Mouse (Mus musculus) left cerebral cortex, adult 11 months (tissue): Measurements from ENCODE around the gene Rpl10a.
"Not testable (repeated sequence)": the region's sequence is repeated elsewhere in the genome, so short reads cannot be mapped to it uniquely, and the experiment has no call there.

Experiments
- DNase-seq: peaks from one replicate; pipeline ENCODE4 v3.0.0; 2022; ENCODE audit warnings: low spot score

Rpl10a gene

GRCm38 (mm10) chr17:28358576-28359261, 30.4 kb downstream of the Rpl10a start:
- not testable (repeated sequence) for DNase-seq

- no peak for DNase-seq
These were observed 32.4 kb downstream of the Rpl10a start for GRCm38 (mm10) chr17:28360531-28361277.

- DNase-seq, result no peak
These were observed 33.8 kb downstream of the Rpl10a start for GRCm38 (mm10) chr17:28361921-28362652.

- DNase-seq, result no peak
These were observed 34.5 kb downstream of the Rpl10a start for GRCm38 (mm10) chr17:28362653-28363292.

GRCm38 (mm10) chr17:28363507-28363906, 35.2 kb downstream of the Rpl10a start:
- DNase-seq, result no peak

GRCm38 (mm10) chr17:28365122-28365521, 36.9 kb downstream of the Rpl10a start, which contains the start of gene Tulp1:
Gene Tulp1 (minus strand): TSS chr17:28365222.
- no peak for DNase-seq

- peak; percentile 41 for DNase-seq
These were observed 40.2 kb downstream of the Rpl10a start for GRCm38 (mm10) chr17:28368449-28368848.

- no peak for DNase-seq
These were observed 40.8 kb downstream of the Rpl10a start for GRCm38 (mm10) chr17:28369056-28369455.

- no peak for DNase-seq
These were observed 43.0 kb downstream of the Rpl10a start for GRCm38 (mm10) chr17:28371286-28371685.

- DNase-seq, result no peak
These were observed 43.7 kb downstream of the Rpl10a start for GRCm38 (mm10) chr17:28371941-28372340.

GRCm38 (mm10) chr17:28373821-28374220, 45.5 kb downstream of the Rpl10a start:
- DNase-seq, result no peak

- DNase-seq, result no peak
These were observed 46.2 kb downstream of the Rpl10a start for GRCm38 (mm10) chr17:28374494-28374893.

- no peak for DNase-seq
These were observed 47.4 kb downstream of the Rpl10a start for GRCm38 (mm10) chr17:28375592-28376061.

- DNase-seq, result no peak
These were observed 52.0 kb downstream of the Rpl10a start for GRCm38 (mm10) chr17:28380255-28380654.
